Mouse (Mus musculus) spleen, adult 2 months (tissue): Measurements from ENCODE around the gene Kcnn3. TPM values are rescaled to one million over a fixed set of nuclear protein-coding genes. Genes with fewer than 3 reads are reported as not detected.
A peak's percentile ranks its signal among the peaks of the same experiment; 100 is the strongest.

Experiments used
- DNase-seq, 2 experiments: peaks; one replicate each; pipeline versions ENCODE4 v3.0.0 to v3.0.0-alpha.2; 2012 to 2021; ENCODE audit warnings: low spot score in 2 of 2, low read depth in 1 of 2
- H3K27ac ChIP-seq: fragments of 200-500 bp; 2 replicates; pipeline ENCODE4 v1.5.1; 2012; ENCODE audit warnings: low read length, inconsistent platforms; ENCODE audit not compliant: insufficient read depth
- H3K27me3 ChIP-seq: fragments of 200-500 bp; 2 replicates; pipeline ENCODE4 v1.6.1; 2012; ENCODE audit warnings: mild to moderate bottlenecking, moderate library complexity, low read length, inconsistent platforms; ENCODE audit not compliant: control insufficient read depth, insufficient read depth
- H3K36me3 ChIP-seq: fragments of 200-500 bp; 2 replicates; pipeline ENCODE4 v1.6.1; 2012; ENCODE audit warnings: mild to moderate bottlenecking, low read length, inconsistent platforms; ENCODE audit not compliant: control insufficient read depth, insufficient read depth
- H3K4me1 ChIP-seq: fragments of 200-500 bp; 2 replicates; pipeline ENCODE4 v1.6.1; 2011; ENCODE audit warnings: inconsistent platforms; ENCODE audit not compliant: control insufficient read depth, insufficient read depth, insufficient read length
- H3K4me3 ChIP-seq: fragments of 200-500 bp; 2 replicates; pipeline ENCODE4 v1.5.1; 2011; ENCODE audit warnings: mild to moderate bottlenecking, inconsistent platforms; ENCODE audit not compliant: insufficient read depth, insufficient read length; ENCODE audit errors: extremely low read depth
- CTCF ChIP-seq: fragments of 200-500 bp; IDR thresholded peaks from 2 replicates; pipeline ENCODE4 v1.5.1; 2011; ENCODE audit warnings: mild to moderate bottlenecking, inconsistent platforms; ENCODE audit not compliant: insufficient read depth, insufficient read length, insufficient replicate concordance; ENCODE audit errors: extremely low read depth
- POLR2A ChIP-seq: fragments of 200-500 bp; IDR thresholded peaks from 2 replicates; pipeline ENCODE4 v1.6.1; 2011; ENCODE audit warnings: low read depth, low read length, inconsistent platforms
- WGBS: fragments of 180-500 bp; shearing (Covaris S2); methylation state at CpG from one replicate; pipeline ENCODE4 v1.1.7; 2018; 5-methylcytosine and 5-hydroxymethylcytosine counted together
- polyA plus RNA-seq: library from polyadenylated mRNA; depleted of rRNA; stranded (reverse); fragments of >200 nt; gene quantifications from 2 replicates; pipeline ENCODE4 v1.2.3, GENCODE M21; 2012

Gene Kcnn3
- polyA plus RNA-seq, 1 experiment: 0.33 TPM

DNA sequence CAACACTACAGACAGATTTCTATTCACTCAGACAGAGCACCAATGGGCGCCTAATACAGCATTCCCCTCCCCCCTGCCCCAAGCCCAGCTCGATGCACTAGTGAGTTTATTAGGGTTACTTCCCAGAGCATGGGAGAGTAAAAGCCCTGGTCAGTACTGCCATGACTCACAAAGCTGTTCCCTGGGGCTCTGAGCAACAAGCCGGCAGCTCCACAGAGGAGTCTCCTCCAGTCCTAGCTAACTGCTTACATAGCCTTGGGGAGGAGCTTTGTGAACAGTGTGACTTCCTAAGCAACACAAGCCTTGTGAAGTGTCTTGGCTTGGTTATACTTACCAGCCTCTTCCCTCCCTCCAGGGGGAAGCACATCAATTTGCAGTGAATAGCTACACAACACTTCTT, 183.6 kb downstream of the Kcnn3 start:
- TF ChIP-seq POLR2A (no peak), CTCF (no peak)
- no peaks in the 10 kb centered on the region for H3K27me3 ChIP-seq
- no peaks in the 10 kb centered on the region for H3K4me1 ChIP-seq
- DNase-seq: no peak
- WGBS: 53% methylated on average over 3 of the region's 3 CpGs
- H3K4me3 ChIP-seq: no peak overlapping the region
- no peak overlapping the region for H3K27ac ChIP-seq
- H3K36me3 ChIP-seq: no peaks in the 10 kb centered on the region

DNA sequence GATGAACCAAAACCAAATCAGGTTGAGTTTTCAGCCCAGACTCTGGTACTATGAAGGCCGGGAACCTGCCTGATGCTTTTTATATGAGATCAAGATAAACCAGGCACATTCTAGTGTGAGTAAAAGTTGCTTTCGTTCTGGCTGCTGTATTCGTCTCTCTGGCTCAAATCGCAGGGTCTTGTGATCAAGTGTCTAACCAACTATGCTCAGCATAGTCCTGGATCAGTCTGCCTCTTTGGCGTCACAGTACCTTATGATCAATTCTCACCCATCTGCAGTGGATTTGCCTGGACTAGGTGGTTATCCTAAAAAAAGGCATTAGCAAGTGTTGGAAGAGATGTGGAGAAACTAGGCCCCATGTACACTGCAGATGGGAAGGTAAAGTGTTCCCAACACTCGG, 184.1 kb downstream of the Kcnn3 start:
- no peak for TF ChIP-seq POLR2A
- TF ChIP-seq CTCF: no peak
- 85% methylated on average over 6 of the region's 6 CpGs for WGBS
- DNase-seq: no peak
- Histone ChIP-seq H3K27ac (no peak overlapping the region), H3K27me3 (no peaks in the 10 kb centered on the region), H3K4me3 (no peak overlapping the region), H3K4me1 (no peaks in the 10 kb centered on the region), H3K36me3 (no peaks in the 10 kb centered on the region)

DNA sequence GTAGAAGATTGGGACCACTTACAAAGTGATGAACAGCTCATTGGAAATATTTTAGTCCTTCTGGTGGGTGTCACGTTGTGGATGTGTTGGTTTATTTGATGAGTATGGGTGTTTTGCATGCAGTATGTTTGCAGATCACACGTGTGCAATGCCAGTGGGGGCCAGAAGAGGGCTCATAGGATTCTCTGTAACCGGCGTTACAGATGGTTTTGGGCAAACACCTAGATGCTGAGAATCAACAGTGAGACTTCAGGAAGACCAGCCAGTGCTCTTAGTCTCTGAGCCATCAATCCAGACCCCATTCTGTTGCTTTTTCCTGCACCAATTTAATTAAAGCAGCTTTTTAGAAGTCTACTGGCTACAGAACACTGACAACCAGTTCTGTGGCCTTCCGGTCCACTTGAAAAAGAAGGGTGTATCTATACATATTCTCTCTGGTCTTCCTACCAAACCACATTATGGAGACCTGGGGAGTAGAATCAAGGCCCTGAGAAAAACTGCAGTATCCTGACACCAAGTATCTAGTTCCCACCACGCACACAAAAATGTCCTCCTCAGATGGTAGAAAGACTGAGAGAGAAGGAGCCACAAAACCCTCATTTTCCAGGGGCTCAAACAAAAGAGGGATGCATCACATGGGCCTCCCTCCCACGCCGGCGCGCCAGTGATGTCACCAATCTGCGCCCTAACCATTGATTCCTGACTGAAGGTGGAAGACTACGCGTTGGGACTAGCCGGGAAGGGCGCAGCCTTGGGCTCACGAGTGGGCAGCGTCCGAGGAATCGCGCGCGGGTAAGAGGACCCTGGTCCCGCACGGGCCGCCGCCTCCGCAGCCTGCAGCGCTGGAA, 194.6 kb downstream of the Kcnn3 start, which contains the start of gene Adar:
Gene Adar (plus strand): TSS at position 664 of the 848 bp plus-strand sequence.
- 4% methylated on average over 28 of the region's 28 CpGs for WGBS
- DNase-seq: peak; percentile 56 to 61
- Histone ChIP-seq H3K4me3 (peak within 1 kb of the TSS; percentile 71), H3K4me1 (peaks cover 7% of the 10 kb centered on the region), H3K36me3 (no peaks in the 10 kb centered on the region), H3K27me3 (peaks cover 5% of the 10 kb centered on the region; the same call in 1 of the 2 replicates), H3K27ac (no peak within 1 kb of the TSS; the same call in 1 of the 2 replicates)
- no peak; the same call in 1 of the 2 replicates for TF ChIP-seq POLR2A
- TF ChIP-seq CTCF: peak; percentile 49; the same call in 1 of the 2 replicates

DNA sequence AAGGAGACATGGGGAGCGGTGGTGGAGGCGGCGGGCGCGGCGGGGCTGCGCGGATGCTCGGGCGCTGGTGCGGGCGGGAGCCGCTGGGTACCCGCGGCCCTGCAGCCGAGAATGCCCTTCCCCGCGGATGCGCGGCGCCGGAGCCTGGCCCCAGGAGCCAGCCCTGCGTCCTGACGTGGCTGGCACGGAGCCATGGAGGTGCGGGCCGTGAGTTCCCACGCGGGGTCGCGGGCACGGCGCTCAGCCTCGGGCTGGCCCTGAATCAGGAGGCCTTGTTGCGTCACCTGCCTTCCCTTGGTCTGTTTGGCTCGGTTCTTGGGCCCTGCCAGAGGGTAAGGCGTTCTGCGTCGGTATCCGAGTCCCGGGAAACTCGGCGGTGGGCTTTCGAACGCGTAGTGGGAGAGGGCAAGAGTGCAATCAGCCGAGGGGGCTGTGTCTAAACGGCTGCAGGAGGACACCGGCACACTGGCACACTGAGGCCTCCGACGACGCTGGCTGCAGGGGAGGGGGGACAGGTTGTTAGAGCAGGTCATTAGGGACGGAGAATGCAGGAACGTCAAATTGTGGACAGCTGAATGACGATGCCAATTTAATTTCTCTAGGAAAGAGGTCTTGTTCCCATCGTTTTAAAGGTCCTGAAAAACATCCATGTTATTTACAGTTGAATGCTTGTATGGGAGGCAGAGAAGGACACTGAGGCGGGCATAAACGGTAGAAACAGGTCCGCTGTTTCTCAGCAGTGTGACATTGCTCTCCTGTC, 195.4 kb downstream of the Kcnn3 start:
- DNase-seq: no peak
- WGBS: 6% methylated on average over 59 of the region's 59 CpGs

DNA sequence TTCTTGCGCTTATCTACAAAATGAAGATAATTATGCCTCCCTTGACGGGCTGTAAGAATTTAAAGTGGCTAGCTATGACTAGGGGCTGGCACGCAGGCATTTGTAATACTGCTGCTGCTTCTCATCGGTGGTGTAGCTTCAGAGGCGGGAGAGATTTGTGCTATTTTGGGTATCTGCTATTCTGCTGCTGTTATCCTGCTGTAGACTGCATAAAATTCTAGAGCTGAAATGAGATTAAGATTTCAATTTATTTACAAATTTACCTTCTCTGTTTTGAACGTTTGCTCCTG, 195.9 kb downstream of the Kcnn3 start:
- Histone ChIP-seq H3K4me3 (no peak overlapping the region), H3K27me3 (peaks cover 5% of the 10 kb centered on the region; the same call in 1 of the 2 replicates), H3K4me1 (peaks cover 7% of the 10 kb centered on the region), H3K36me3 (no peaks in the 10 kb centered on the region), H3K27ac (no peak overlapping the region)
- no peak for TF ChIP-seq POLR2A
- TF ChIP-seq CTCF: no peak
- 71% methylated on average over 6 of the region's 6 CpGs for WGBS
- no peak for DNase-seq

More for the DNA sequence above, 195.4 kb downstream of the Kcnn3 start:
- no peak overlapping the region for H3K27ac ChIP-seq
- H3K4me1 ChIP-seq: peaks cover 7% of the 10 kb centered on the region
- peaks cover 5% of the 10 kb centered on the region; the same call in 1 of the 2 replicates for H3K27me3 ChIP-seq
- H3K36me3 ChIP-seq: no peaks in the 10 kb centered on the region
- H3K4me3 ChIP-seq: peak overlapping the region; percentile 71
- no peak for TF ChIP-seq POLR2A

DNA sequence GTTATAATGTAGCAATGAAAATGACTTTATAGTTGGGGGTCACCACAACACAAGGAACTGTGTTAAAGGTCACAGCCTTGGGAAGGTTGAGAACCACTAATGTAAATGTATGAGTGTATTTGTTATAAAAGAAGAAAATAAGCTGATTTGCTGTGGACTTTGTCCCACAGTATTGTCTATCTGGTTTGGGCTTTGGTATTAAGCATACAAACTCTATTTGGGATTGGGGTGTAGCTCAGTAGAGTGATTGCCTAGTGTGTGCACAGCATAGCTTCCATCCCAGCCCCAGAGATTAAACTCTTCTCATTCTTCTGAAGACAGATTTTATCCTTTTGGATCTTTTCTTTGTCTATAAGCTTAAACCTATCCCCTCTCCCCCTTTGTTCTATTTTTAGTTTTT, 202.1 kb downstream of the Kcnn3 start:
- TF ChIP-seq POLR2A (no peak), CTCF (no peak)

More for the DNA sequence above, 202.1 kb downstream of the Kcnn3 start:
- DNase-seq: no peak
- H3K36me3 ChIP-seq: no peaks in the 10 kb centered on the region
- H3K4me3 ChIP-seq: no peak overlapping the region
- H3K4me1 ChIP-seq: no peaks in the 10 kb centered on the region
- no peaks in the 10 kb centered on the region for H3K27me3 ChIP-seq
- H3K27ac ChIP-seq: no peak overlapping the region
